Mouse (Mus musculus) intestine, embryonic 16.5 days (tissue): Measurements from ENCODE around the gene Baz2a. TPM values are rescaled to one million over a fixed set of nuclear protein-coding genes. Genes with fewer than 3 reads are reported as not detected.

ENCODE experiments used
- ATAC-seq: fragments of 200-750 bp; cut with Nextera tagmentation; 2 replicates; pipeline ENCODE4 v1.8.0; 2017; ENCODE audit warnings: moderate TSS enrichment, moderate library complexity
- H3K27ac ChIP-seq: fragments of 300-500 bp; sonication (generic); 2 replicates; pipeline ENCODE4 v1.5.1; 2014; ENCODE audit warnings: mild to moderate bottlenecking, low read length
- H3K27me3 ChIP-seq: fragments of 300-500 bp; sonication (generic); replicated peaks from 2 replicates; pipeline ENCODE4 v1.6.1; 2014; ENCODE audit warnings: low read length, control low read depth, mixed read lengths; ENCODE audit not compliant: control insufficient read depth, insufficient read depth
- H3K36me3 ChIP-seq: fragments of 300-500 bp; sonication (generic); 2 replicates; pipeline ENCODE4 v1.6.1; 2014; ENCODE audit warnings: low read length, control low read depth; ENCODE audit not compliant: control insufficient read depth, insufficient read depth
- H3K4me1 ChIP-seq: fragments of 300-500 bp; sonication (generic); 2 replicates; pipeline ENCODE4 v1.6.1; 2014; ENCODE audit warnings: low read length, control low read depth, mixed read lengths; ENCODE audit not compliant: control insufficient read depth, insufficient read depth
- H3K4me2 ChIP-seq: fragments of 300-500 bp; sonication (generic); 2 replicates; pipeline ENCODE4 v1.6.1; 2014; ENCODE audit warnings: low read depth, low read length, control low read depth
- H3K4me3 ChIP-seq: fragments of 300-500 bp; sonication (generic); 2 replicates; pipeline ENCODE4 v1.5.1; 2014; ENCODE audit warnings: mild to moderate bottlenecking, low read length
- H3K9ac ChIP-seq: fragments of 300-500 bp; sonication (generic); 2 replicates; pipeline ENCODE4 v1.6.1; 2014; ENCODE audit warnings: low read depth, low read length
- H3K9me3 ChIP-seq: fragments of 300-500 bp; sonication (generic); 2 replicates; pipeline ENCODE4 v1.6.1; 2016; ENCODE audit warnings: low read length, control low read depth; ENCODE audit not compliant: control insufficient read depth
- WGBS: fragments of 180-500 bp; shearing (Covaris S2); extraction: QIAGEN DNeasy Blood & Tissue Kit; methylation state at CpG from one replicate; pipeline ENCODE4 v1.1.7; 2014; 5-methylcytosine and 5-hydroxymethylcytosine counted together
- polyA plus RNA-seq: library from polyadenylated mRNA; unstranded; fragments of >200 nt; fragmentation: Nextera tagmentation; extraction: Ambion mirVana; gene quantifications from 2 replicates; pipeline ENCODE4 v1.2.1, GENCODE M21; 2015

The Baz2a gene
- polyA plus RNA-seq, 1 experiment from 2014 or later: 9.6 TPM

- Histone ChIP-seq H3K27ac (peak overlapping the region; percentile 77), H3K4me2 (peak overlapping the region; percentile 72), H3K4me1 (peaks cover 29% of the 10 kb centered on the region), H3K9me3 (no peaks in the 10 kb centered on the region), H3K4me3 (peak overlapping the region; percentile 98), H3K27me3 (no peaks in the 10 kb centered on the region), H3K36me3 (no peaks in the 10 kb centered on the region), H3K9ac (peak overlapping the region; percentile 96)
- peak; percentile 54 for ATAC-seq
- under 1% methylated on average over 83 of the region's 86 CpGs for WGBS
Measured at GRCm38 (mm10) chr10:128096693-128097586, 5.6 kb downstream of the Baz2a start.

GRCm38 (mm10) chr10:128097587-128097971 lies 6.2 kb downstream of the Baz2a start:
- H3K9ac ChIP-seq: peak overlapping the region; percentile 96
- peak overlapping the region; percentile 98 for H3K4me3 ChIP-seq
- peaks cover 26% of the 10 kb centered on the region for H3K4me1 ChIP-seq
- ATAC-seq: no peak
- no peaks in the 10 kb centered on the region for H3K9me3 ChIP-seq
- peak overlapping the region; percentile 72 for H3K4me2 ChIP-seq
- peak overlapping the region; percentile 77 for H3K27ac ChIP-seq
- no peaks in the 10 kb centered on the region for H3K36me3 ChIP-seq
- WGBS: under 1% methylated on average over 13 of the region's 13 CpGs
- no peaks in the 10 kb centered on the region for H3K27me3 ChIP-seq

GRCm38 (mm10) chr10:128110103-128110761 lies 18.9 kb downstream of the Baz2a start:
- no peaks in the 10 kb centered on the region for H3K27me3 ChIP-seq
- H3K9me3 ChIP-seq: no peaks in the 10 kb centered on the region
- H3K36me3 ChIP-seq: peaks cover 17% of the 10 kb centered on the region
- H3K4me2 ChIP-seq: no peak overlapping the region
- H3K4me3 ChIP-seq: no peak overlapping the region
- 82% methylated on average over 4 of the region's 4 CpGs for WGBS
- no peak overlapping the region for H3K27ac ChIP-seq
- H3K4me1 ChIP-seq: no peaks in the 10 kb centered on the region
- H3K9ac ChIP-seq: no peak overlapping the region
- ATAC-seq: no peak

- no peaks in the 10 kb centered on the region for H3K27me3 ChIP-seq
- no peak overlapping the region for H3K27ac ChIP-seq
- no peak for ATAC-seq
Measured at GRCm38 (mm10) chr10:128111227-128111626, 19.9 kb downstream of the Baz2a start.

GRCm38 (mm10) chr10:128123833-128124232 lies 32.5 kb downstream of the Baz2a start:
- ATAC-seq: no peak
- Histone ChIP-seq H3K9me3 (no peaks in the 10 kb centered on the region), H3K36me3 (peaks cover 56% of the 10 kb centered on the region), H3K4me2 (no peak overlapping the region), H3K4me3 (no peak overlapping the region), H3K27me3 (no peaks in the 10 kb centered on the region), H3K9ac (no peak overlapping the region), H3K4me1 (no peaks in the 10 kb centered on the region), H3K27ac (no peak overlapping the region)
- whole genome bisulfite sequencing: 92% methylated on average over 7 of the region's 7 CpGs

More at GRCm38 (mm10) chr10:128111227-128111626, 19.9 kb downstream of the Baz2a start:
- peaks cover 26% of the 10 kb centered on the region for H3K36me3 ChIP-seq
- no peaks in the 10 kb centered on the region for H3K9me3 ChIP-seq
- H3K4me3 ChIP-seq: no peak overlapping the region
- H3K9ac ChIP-seq: no peak overlapping the region
- no peaks in the 10 kb centered on the region for H3K4me1 ChIP-seq
- no peak overlapping the region for H3K4me2 ChIP-seq

DNA sequence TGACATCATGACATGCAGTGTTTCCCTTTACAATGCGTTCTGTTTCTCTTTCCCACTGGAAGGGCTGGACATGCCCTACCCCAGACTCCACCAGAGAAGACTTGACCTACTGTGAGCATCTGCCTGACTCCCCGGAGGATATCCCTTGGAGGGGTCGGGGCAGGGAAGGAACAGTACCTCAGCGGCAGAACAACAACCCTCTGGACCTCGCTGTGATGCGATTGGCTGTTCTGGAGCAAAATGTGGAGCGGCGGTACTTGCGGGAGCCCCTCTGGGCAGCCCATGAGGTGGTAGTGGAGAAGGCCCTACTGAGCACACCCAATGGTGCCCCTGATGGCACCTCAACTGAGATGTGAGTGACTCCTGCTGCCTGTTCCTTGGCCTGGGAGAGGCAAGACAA lies 33.5 kb downstream of the Baz2a start:
- Histone ChIP-seq H3K9me3 (no peaks in the 10 kb centered on the region), H3K4me2 (no peak overlapping the region), H3K27me3 (no peaks in the 10 kb centered on the region), H3K4me1 (no peaks in the 10 kb centered on the region), H3K27ac (no peak overlapping the region), H3K36me3 (peaks cover 56% of the 10 kb centered on the region), H3K9ac (no peak overlapping the region), H3K4me3 (no peak overlapping the region)
- no peak for ATAC-seq
- WGBS: 95% methylated on average over 9 of the region's 9 CpGs

DNA sequence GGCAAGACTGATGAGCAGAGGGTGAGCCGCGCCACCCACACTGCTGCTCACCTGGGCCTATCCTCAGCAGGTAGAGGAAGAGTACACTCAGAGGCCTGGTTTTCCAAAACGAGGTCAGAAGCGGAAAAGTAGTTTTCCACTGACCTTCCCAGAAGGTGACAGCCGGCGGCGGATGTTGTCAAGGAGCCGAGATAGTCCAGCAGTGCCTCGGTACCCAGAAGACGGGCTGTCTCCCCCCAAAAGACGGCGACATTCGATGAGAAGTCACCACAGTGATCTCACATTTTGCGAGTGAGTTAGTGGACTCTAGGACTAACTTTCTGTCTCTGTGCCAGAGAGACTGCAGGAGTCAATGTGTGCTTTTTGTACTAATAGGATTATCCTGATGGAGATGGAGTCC lies 34.6 kb downstream of the Baz2a start:
- peaks cover 54% of the 10 kb centered on the region for H3K36me3 ChIP-seq
- no peak overlapping the region for H3K9ac ChIP-seq
- no peak overlapping the region for H3K4me3 ChIP-seq
- no peak overlapping the region for H3K4me2 ChIP-seq
- H3K27ac ChIP-seq: no peak overlapping the region
- no peaks in the 10 kb centered on the region for H3K9me3 ChIP-seq
- 92% methylated on average over 14 of the region's 14 CpGs for WGBS
- no peaks in the 10 kb centered on the region for H3K27me3 ChIP-seq
- no peaks in the 10 kb centered on the region for H3K4me1 ChIP-seq
- no peak for ATAC-seq

- H3K9me3 ChIP-seq: no peaks in the 10 kb centered on the region
- H3K9ac ChIP-seq: no peak overlapping the region
- H3K36me3 ChIP-seq: peaks cover 43% of the 10 kb centered on the region
- H3K27ac ChIP-seq: no peak overlapping the region
- no peak for ATAC-seq
- H3K27me3 ChIP-seq: no peaks in the 10 kb centered on the region
- 80% methylated on average over 5 of the region's 5 CpGs for WGBS
- H3K4me1 ChIP-seq: no peaks in the 10 kb centered on the region
- H3K4me2 ChIP-seq: no peak overlapping the region
- H3K4me3 ChIP-seq: no peak overlapping the region
Measured at GRCm38 (mm10) chr10:128127497-128127896, 36.1 kb downstream of the Baz2a start.

GRCm38 (mm10) chr10:128128143-128128542 lies 36.8 kb downstream of the Baz2a start:
- H3K9ac ChIP-seq: no peak overlapping the region
- no peak overlapping the region for H3K27ac ChIP-seq
- no peak overlapping the region for H3K4me2 ChIP-seq
- 0 out of 2 replicates have a peak, but pooled peaks have one; percentile 24 for ATAC-seq
- peaks cover 44% of the 10 kb centered on the region for H3K36me3 ChIP-seq
- H3K4me3 ChIP-seq: no peak overlapping the region
- 79% methylated on average over 8 of the region's 8 CpGs for WGBS
- H3K4me1 ChIP-seq: no peaks in the 10 kb centered on the region
- H3K9me3 ChIP-seq: no peaks in the 10 kb centered on the region
- H3K27me3 ChIP-seq: no peaks in the 10 kb centered on the region
